Mouse (Mus musculus) gastrocnemius, postnatal 14 days (tissue): ENCODE measurements at regions not wholly inside any gene's neighbourhood (a gene's known extent, or its start where the extent isn't known, plus 50 kb on each side); places are given as distances from the start of the nearest gene placed in this dataset.
A peak's percentile ranks its signal among the peaks of the same experiment; 100 is the strongest.
"Not testable (repeated sequence)": the region's sequence is repeated elsewhere in the genome, so short reads cannot be mapped to it uniquely, and the experiment has no call there.

Experiments used
- DNase-seq: peaks from one replicate; pipeline ENCODE4 v3.0.0; 2021; ENCODE audit warnings: mixed read lengths
- intact Hi-C: fragments of 180-260 bp; cut with DNase I; formaldehyde crosslinking; loops from one replicate; pipeline ENCODE4 v1.15.1; 2025; ENCODE audit warnings: low total_unique reads

- intact Hi-C loops: not testable (repeated sequence)
These were observed 69.9 kb upstream of the Zfp825 start for GRCm38 (mm10) chr13:74563483-74564330.

GRCm38 (mm10) chr13:74564331-74564727 is 70.5 kb upstream of the Zfp825 start:
- DNase-seq, intact Hi-C loops: not testable (repeated sequence)

More at GRCm38 (mm10) chr13:74563483-74564330, 69.9 kb upstream of the Zfp825 start:
- peak; percentile 76 for DNase-seq

DNA sequence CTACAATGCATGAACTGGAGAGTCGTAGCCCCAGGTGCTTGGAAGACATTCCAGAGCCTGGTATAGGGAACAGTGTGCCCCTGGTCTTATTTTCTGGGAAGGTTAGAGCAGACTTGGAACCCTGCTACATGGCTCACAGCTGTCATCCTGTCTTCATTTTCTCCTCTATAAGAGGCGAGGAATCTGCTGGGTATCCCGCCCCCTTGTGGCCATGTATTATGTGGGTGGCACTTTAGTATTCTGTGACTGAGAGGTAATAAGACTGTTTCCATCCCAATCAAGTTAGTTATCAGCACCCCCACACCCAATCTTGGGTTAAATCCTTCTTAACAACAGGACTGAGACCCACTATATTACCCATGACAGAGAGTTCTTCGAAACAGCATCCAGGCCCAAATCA is 69.4 kb upstream of the Erap1 start:
- DNase-seq, intact Hi-C loops: not testable (repeated sequence)
